In the genomic region with DNA sequence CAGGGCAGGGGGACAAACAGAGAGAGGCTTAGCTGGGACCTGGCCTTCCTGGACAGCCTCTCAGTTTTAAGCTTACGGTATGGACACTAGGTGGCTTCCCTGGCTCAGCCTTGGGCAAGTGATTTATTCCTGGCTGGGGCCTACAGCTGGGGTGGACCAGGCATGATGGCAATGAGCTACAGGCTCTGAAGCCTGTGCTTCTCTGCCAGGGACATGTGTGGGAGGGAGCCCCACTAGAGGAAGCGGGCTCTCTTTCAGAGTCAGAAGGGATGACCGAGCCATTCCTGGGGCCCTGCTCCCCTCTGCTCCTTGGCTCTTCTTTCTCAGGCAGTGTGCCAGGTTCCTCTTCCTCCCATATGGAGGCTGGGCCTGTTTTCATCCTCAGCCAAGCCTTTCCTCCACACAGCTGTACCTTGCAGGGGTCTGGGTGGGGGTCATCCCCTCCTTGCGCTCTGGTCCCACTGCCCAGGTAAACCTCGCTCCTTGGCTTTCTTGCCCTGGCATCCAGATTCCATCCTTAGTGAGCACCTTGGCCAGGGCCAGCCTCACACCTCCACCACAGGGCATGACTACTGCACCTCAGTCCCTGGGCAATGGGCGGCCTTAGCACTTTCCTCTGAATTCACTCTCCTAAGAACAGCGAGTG, we compare ENCODE assay signal across 10 mouse cellular contexts. TPM values are rescaled to one million over a fixed set of nuclear protein-coding genes. Genes with fewer than 3 reads are reported as not detected.
DNase-seq lines count a peak whose midpoint lies in the region; ATAC-seq and TF ChIP-seq lines count a peak whose summit lies in the region.
"Had no signal": no experiment of that assay in that cellular context is flagged by ENCODE, and none has a peak within 500 bp of the region (broad histone marks: within the 10 kb centered on the region; RNA-seq: fewer than 3 reads in every experiment).

No protein-coding gene starts in this region.

- TF ChIP-seq CTCF in intestine, postnatal 0 days (IDR thresholded peaks at IDR 0.05; ENCODE audit: low read depth): 0 out of 2 replicates have a peak, but pooled peaks have one; percentile 6

- no peak overlapping the region for H3K4me3 ChIP-seq in intestine, postnatal 0 days (ENCODE audit: low read depth, low read length)
- H3K4me3 ChIP-seq in intestine, embryonic 15.5 days (replicated peaks): no peak overlapping the region
- H3K4me3 ChIP-seq: hindbrain, embryonic 15.5 days; limb, embryonic 15.5 days had no signal

- ATAC-seq in intestine, postnatal 0 days: no peak
- no peak for ATAC-seq in intestine, embryonic 15.5 days

- H3K36me3 ChIP-seq in intestine, postnatal 0 days (ENCODE audit: control insufficient read depth, insufficient read depth): peaks cover 23% of the 10 kb centered on the region
- H3K36me3 ChIP-seq in intestine, embryonic 15.5 days: peaks cover 6% of the 10 kb centered on the region; the same call in 1 of the 2 replicates

- no peaks in the 10 kb centered on the region for H3K27me3 ChIP-seq in intestine, postnatal 0 days (replicated peaks; ENCODE audit: control insufficient read depth, insufficient read depth, low read length)
- H3K27me3 ChIP-seq in intestine, embryonic 15.5 days (replicated peaks): no peaks in the 10 kb centered on the region
- H3K27me3 ChIP-seq: hindbrain, embryonic 15.5 days; limb, embryonic 15.5 days had no signal

- H3K9ac ChIP-seq in intestine, postnatal 0 days (ENCODE audit: low read depth, low read length): no peak overlapping the region
- no peak overlapping the region for H3K9ac ChIP-seq in intestine, embryonic 15.5 days
- H3K9ac ChIP-seq: hindbrain, embryonic 15.5 days; limb, embryonic 15.5 days had no signal

- no peak overlapping the region for H3K27ac ChIP-seq in intestine, postnatal 0 days (ENCODE audit: low read depth, low read length)
- H3K27ac ChIP-seq in intestine, embryonic 15.5 days: no peak overlapping the region
- H3K27ac ChIP-seq: hindbrain, embryonic 15.5 days; limb, embryonic 15.5 days had no signal

- DNase-seq in ovary, postnatal 10 days (ENCODE audit: low spot score): peak; percentile 21
- no peak for DNase-seq in ovary, postnatal 36 days (ENCODE audit: low spot score)
- peak; percentile 77 for DNase-seq in cerebellum, adult 11 months
- peak; percentile 84 to 85 for DNase-seq in cerebellum, postnatal 25 days
- no peak for DNase-seq in layer of hippocampus, postnatal 25 days (ENCODE audit: extremely low spot score in 1 of 2, low spot score in 1 of 2)
- DNase-seq in layer of hippocampus, adult 8-10 months (ENCODE audit: low spot score in 2 of 2): no peak

- no peak overlapping the region for H3K4me2 ChIP-seq in intestine, postnatal 0 days (replicated peaks; ENCODE audit: low read depth)
- H3K4me2 ChIP-seq in intestine, embryonic 15.5 days (replicated peaks): no peak overlapping the region
- H3K4me2 ChIP-seq: hindbrain, embryonic 15.5 days; limb, embryonic 15.5 days had no signal

- no peaks in the 10 kb centered on the region for H3K4me1 ChIP-seq in intestine, postnatal 0 days (replicated peaks; ENCODE audit: control insufficient read depth, insufficient read depth, low read length)
- H3K4me1 ChIP-seq in intestine, embryonic 15.5 days (replicated peaks): 0 out of 2 replicates have a peak, but pooled peaks cover 2% of the 10 kb centered on the region

- H3K9me3 ChIP-seq in intestine, postnatal 0 days (ENCODE audit: control insufficient read depth): no peaks in the 10 kb centered on the region
- H3K9me3 ChIP-seq in intestine, embryonic 15.5 days: no peaks in the 10 kb centered on the region
- H3K9me3 ChIP-seq: hindbrain, embryonic 15.5 days; limb, embryonic 15.5 days had no signal

- 86% methylated on average over 7 of the region's 7 CpGs for WGBS in intestine, postnatal 0 days
- 81% methylated on average over 7 of the region's 7 CpGs for WGBS in intestine, embryonic 15.5 days

RNA-seq across cellular contexts. Expression of a gene that starts 13.9 kb away (rescaled TPM):
- polyA plus RNA-seq in intestine, postnatal 0 days (2015; fragmentation: Nextera tagmentation; extraction: Ambion mirVana): 19.5 and 20.1 TPM in 2 replicates
- 42.6 and 44.5 TPM in 2 replicates for polyA plus RNA-seq in intestine, embryonic 15.5 days (2015; fragmentation: Nextera tagmentation; extraction: Ambion mirVana)
- 10 to 100 TPM; 53.0 to 59.4 TPM for total RNA-seq in layer of hippocampus, postnatal 25 days (2021)
- total RNA-seq in layer of hippocampus, adult 8-10 months (2022): 10 to 100 TPM; 45.6 to 58.6 (median 54.5) TPM

RNA-seq across cellular contexts. Expression of a gene that starts 21.4 kb away (rescaled TPM):
- 1.1 and 1.2 TPM in 2 replicates for polyA plus RNA-seq in intestine, postnatal 0 days (2015; fragmentation: Nextera tagmentation; extraction: Ambion mirVana)
- 3.4 and 4.5 TPM in 2 replicates for polyA plus RNA-seq in intestine, embryonic 15.5 days (2015; fragmentation: Nextera tagmentation; extraction: Ambion mirVana)
- total RNA-seq in layer of hippocampus, postnatal 25 days (2021): 10 to 100 TPM; 23.5 to 23.7 TPM
- total RNA-seq in layer of hippocampus, adult 8-10 months (2022): 10 to 100 TPM; 29.4 to 44.7 (median 37.0) TPM

RNA-seq across cellular contexts. Expression of a gene that starts 40.8 kb away (rescaled TPM):
- polyA plus RNA-seq in intestine, postnatal 0 days (2015; fragmentation: Nextera tagmentation; extraction: Ambion mirVana): 1.2 and 1.6 TPM in 2 replicates
- 2.8 and 3.3 TPM in 2 replicates for polyA plus RNA-seq in intestine, embryonic 15.5 days (2015; fragmentation: Nextera tagmentation; extraction: Ambion mirVana)
- 100 to 1,000 TPM; 773 to 802 TPM for total RNA-seq in layer of hippocampus, postnatal 25 days (2021)
- total RNA-seq in layer of hippocampus, adult 8-10 months (2022): 100 to 1,000 TPM; 637 to 711 (median 646) TPM

Comparison
In these comparisons a context has a peak if more than half of its experiments do, and no peak if none do; other contexts are left out.
1. DNase-seq: peak in ovary, postnatal 10 days (single experiment), cerebellum, adult 11 months (single experiment) and cerebellum, postnatal 25 days (2 of 2); none in ovary, postnatal 36 days (single experiment), layer of hippocampus, postnatal 25 days (0 of 2) and layer of hippocampus, adult 8-10 months (0 of 2).